Mouse (Mus musculus) heart, adult 2 months (tissue): ENCODE measurements around the gene Usp53.

Experiments used
- CTCF ChIP-seq: fragments of 200-600 bp; IDR thresholded peaks from 2 replicates; pipeline ENCODE4 v1.8.1; 2022; ENCODE audit warnings: antibody characterized with exemption, mild to moderate bottlenecking, moderate library complexity
- POLR2A ChIP-seq: fragments of 200-500 bp; IDR thresholded peaks from 2 replicates; pipeline ENCODE4 v1.6.1; 2011; ENCODE audit warnings: mild to moderate bottlenecking, low read depth, low read length, control low read depth; ENCODE audit not compliant: insufficient read depth

DNA sequence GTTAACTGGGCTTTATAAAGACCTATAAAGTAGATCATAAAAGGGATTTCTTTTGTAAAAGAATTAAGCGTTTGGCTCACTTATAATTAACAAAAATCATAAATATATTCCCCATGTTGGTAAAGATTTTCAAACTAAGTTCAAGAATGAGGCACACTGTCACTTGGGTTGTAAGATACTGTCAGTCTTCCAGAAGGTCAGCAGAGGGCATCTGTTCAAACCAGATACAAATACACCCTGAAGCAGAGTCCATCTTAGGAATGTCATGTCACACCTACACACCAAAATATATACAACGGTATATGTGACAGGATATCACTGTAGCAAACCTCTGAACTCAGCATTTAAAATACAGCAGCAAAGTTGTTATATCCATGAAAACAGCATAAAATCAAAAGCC lies 34.2 kb downstream of the Usp53 start:
- no peak for TF ChIP-seq POLR2A
- no peak for TF ChIP-seq CTCF
